Mouse (Mus musculus) hindbrain, embryonic 14.5 days (tissue): Measurements from ENCODE around the gene Lmbrd1. TPM values are rescaled to one million over a fixed set of nuclear protein-coding genes. Genes with fewer than 3 reads are reported as not detected.

Source experiments
- ATAC-seq: fragments of 200-750 bp; cut with Nextera tagmentation; 2 replicates; pipeline ENCODE4 v1.8.0; 2017; ENCODE audit warnings: moderate number of reproducible peaks, mild to moderate bottlenecking, moderate TSS enrichment, moderate library complexity; ENCODE audit not compliant: low FRiP score
- DNase-seq: peaks from one replicate; pipeline ENCODE4 v3.0.0-alpha.2; 2015; ENCODE audit warnings: low spot score
- H3K27ac ChIP-seq: fragments of 300-500 bp; sonication (generic); 2 replicates; pipeline ENCODE4 v1.5.1; 2014; ENCODE audit warnings: mild to moderate bottlenecking, moderate library complexity
- H3K27me3 ChIP-seq: fragments of 300-500 bp; sonication (generic); 2 replicates; pipeline ENCODE4 v1.6.1; 2014; ENCODE audit warnings: mild to moderate bottlenecking, low read length, mixed read lengths; ENCODE audit not compliant: control insufficient read depth, insufficient read depth
- H3K36me3 ChIP-seq: fragments of 300-500 bp; sonication (generic); replicated peaks from 2 replicates; pipeline ENCODE4 v1.6.1; 2014; ENCODE audit not compliant: control insufficient read depth, insufficient read depth
- H3K4me1 ChIP-seq: fragments of 300-500 bp; sonication (generic); replicated peaks from 2 replicates; pipeline ENCODE4 v1.6.1; 2014; ENCODE audit warnings: antibody characterized with exemption, low read length, mixed read lengths; ENCODE audit not compliant: control insufficient read depth, insufficient read depth
- H3K4me2 ChIP-seq: fragments of 300-500 bp; sonication (generic); replicated peaks from 2 replicates; pipeline ENCODE4 v1.6.1; 2014; ENCODE audit warnings: mild to moderate bottlenecking, moderate library complexity
- H3K4me3 ChIP-seq: fragments of 300-500 bp; sonication (generic); replicated peaks from 2 replicates; pipeline ENCODE4 v1.5.1; 2014; ENCODE audit warnings: mild to moderate bottlenecking, low read length
- H3K9ac ChIP-seq: fragments of 300-500 bp; sonication (generic); 2 replicates; pipeline ENCODE4 v1.6.1; 2014
- H3K9me3 ChIP-seq: fragments of 300-500 bp; sonication (generic); 2 replicates; pipeline ENCODE4 v1.6.1; 2016; ENCODE audit warnings: low read length; ENCODE audit not compliant: control insufficient read depth
- WGBS: fragments of 180-500 bp; shearing (Covaris S2); extraction: QIAGEN DNeasy Blood & Tissue Kit; methylation state at CpG from one replicate; pipeline ENCODE4 v1.1.7; 2014; 5-methylcytosine and 5-hydroxymethylcytosine counted together
- polyA plus RNA-seq: library from polyadenylated mRNA; unstranded; fragments of >200 nt; fragmentation: Nextera tagmentation; extraction: Ambion mirVana; gene quantifications from 2 replicates; pipeline ENCODE4 v1.2.1, GENCODE M21; 2014

Lmbrd1 gene
- polyA plus RNA-seq, 1 experiment from 2014 or later, result 53.0 TPM

- WGBS, result 87% methylated on average over 5 of the region's 5 CpGs
- no peaks in the 10 kb centered on the region; the same call in 1 of the 2 replicates for H3K36me3 ChIP-seq
- 0 out of 2 replicates have a peak, but pooled peaks cover 3% of the 10 kb centered on the region for H3K4me1 ChIP-seq
- ATAC-seq, result no peak
- H3K4me2 ChIP-seq, result no peak overlapping the region
- H3K9me3 ChIP-seq, result no peaks in the 10 kb centered on the region
- H3K27ac ChIP-seq, result no peak overlapping the region
- H3K9ac ChIP-seq, result no peak overlapping the region
- no peaks in the 10 kb centered on the region for H3K27me3 ChIP-seq
- no peak for DNase-seq
- H3K4me3 ChIP-seq, result no peak overlapping the region
Observed at GRCm38 (mm10) chr1:24700241-24700640, 21.8 kb downstream of the Lmbrd1 start.

GRCm38 (mm10) chr1:24703821-24704220 is 25.4 kb downstream of the Lmbrd1 start:
- ATAC-seq (no peak), DNase-seq (no peak)
- H3K36me3 ChIP-seq, result peaks cover 20% of the 10 kb centered on the region
- H3K4me1 ChIP-seq, result no peaks in the 10 kb centered on the region
- no peaks in the 10 kb centered on the region for H3K9me3 ChIP-seq
- no peak overlapping the region for H3K4me2 ChIP-seq
- no peaks in the 10 kb centered on the region for H3K27me3 ChIP-seq
- WGBS, result 84% methylated on average over 6 of the region's 6 CpGs
- no peak overlapping the region for H3K27ac ChIP-seq
- H3K9ac ChIP-seq, result no peak overlapping the region
- no peak overlapping the region for H3K4me3 ChIP-seq

GRCm38 (mm10) chr1:24716301-24716700 is 37.9 kb downstream of the Lmbrd1 start:
- no peak overlapping the region for H3K27ac ChIP-seq
- no peak for ATAC-seq
- WGBS, result 94% methylated on average over 4 of the region's 4 CpGs

GRCm38 (mm10) chr1:24719621-24720020 is 41.2 kb downstream of the Lmbrd1 start:
- H3K9ac ChIP-seq, result no peak overlapping the region
- DNase-seq (peak; percentile 66), ATAC-seq (no peak)
- H3K4me2 ChIP-seq, result no peak overlapping the region
- peaks cover 21% of the 10 kb centered on the region for H3K36me3 ChIP-seq
- WGBS, result 63% methylated on average over 3 of the region's 3 CpGs
- H3K4me1 ChIP-seq, result no peaks in the 10 kb centered on the region
- no peak overlapping the region for H3K4me3 ChIP-seq
- no peak overlapping the region for H3K27ac ChIP-seq
- no peaks in the 10 kb centered on the region for H3K27me3 ChIP-seq
- peaks cover 6% of the 10 kb centered on the region; the same call in 1 of the 2 replicates for H3K9me3 ChIP-seq

More at GRCm38 (mm10) chr1:24716301-24716700, 37.9 kb downstream of the Lmbrd1 start:
- no peak overlapping the region for H3K4me2 ChIP-seq
- no peak for DNase-seq
- H3K9ac ChIP-seq, result no peak overlapping the region
- no peak overlapping the region for H3K4me3 ChIP-seq
- H3K36me3 ChIP-seq, result peaks cover 21% of the 10 kb centered on the region
- H3K9me3 ChIP-seq, result peaks cover 6% of the 10 kb centered on the region; the same call in 1 of the 2 replicates
- no peaks in the 10 kb centered on the region for H3K27me3 ChIP-seq
- H3K4me1 ChIP-seq, result no peaks in the 10 kb centered on the region

- no peak for DNase-seq
- Histone ChIP-seq H3K4me2 (no peak overlapping the region), H3K27me3 (no peaks in the 10 kb centered on the region), H3K4me3 (no peak overlapping the region), H3K27ac (no peak overlapping the region), H3K9ac (no peak overlapping the region), H3K9me3 (peaks cover 6% of the 10 kb centered on the region; the same call in 1 of the 2 replicates), H3K36me3 (peaks cover 16% of the 10 kb centered on the region), H3K4me1 (no peaks in the 10 kb centered on the region)
- WGBS, result 65% methylated on average over 1 of the region's 1 CpGs
- no peak for ATAC-seq
Observed at GRCm38 (mm10) chr1:24720209-24720608, 41.8 kb downstream of the Lmbrd1 start.

- H3K9ac ChIP-seq, result no peak overlapping the region
- 96% methylated on average over 11 of the region's 11 CpGs for WGBS
- no peak for ATAC-seq
- H3K36me3 ChIP-seq, result peaks cover 49% of the 10 kb centered on the region
- H3K4me1 ChIP-seq, result no peaks in the 10 kb centered on the region
- H3K4me2 ChIP-seq, result no peak overlapping the region
- DNase-seq, result no peak
- no peaks in the 10 kb centered on the region for H3K27me3 ChIP-seq
- H3K27ac ChIP-seq, result no peak overlapping the region
- no peak overlapping the region for H3K4me3 ChIP-seq
- no peaks in the 10 kb centered on the region for H3K9me3 ChIP-seq
Observed at GRCm38 (mm10) chr1:24729784-24730183, 51.4 kb downstream of the Lmbrd1 start.

- WGBS, result 98% methylated on average over 3 of the region's 3 CpGs
- peaks cover 49% of the 10 kb centered on the region for H3K36me3 ChIP-seq
Observed at GRCm38 (mm10) chr1:24732286-24732685, 53.9 kb downstream of the Lmbrd1 start.

GRCm38 (mm10) chr1:24734866-24735265 is 56.4 kb downstream of the Lmbrd1 start:
- ATAC-seq (no peak), DNase-seq (no peak)
- no peak overlapping the region for H3K4me2 ChIP-seq
- 88% methylated on average over 5 of the region's 5 CpGs for WGBS
- no peaks in the 10 kb centered on the region for H3K4me1 ChIP-seq
- H3K9me3 ChIP-seq, result no peaks in the 10 kb centered on the region
- H3K27ac ChIP-seq, result no peak overlapping the region
- H3K4me3 ChIP-seq, result no peak overlapping the region
- peaks cover 34% of the 10 kb centered on the region for H3K36me3 ChIP-seq
- no peak overlapping the region for H3K9ac ChIP-seq
- H3K27me3 ChIP-seq, result no peaks in the 10 kb centered on the region

More at GRCm38 (mm10) chr1:24732286-24732685, 53.9 kb downstream of the Lmbrd1 start:
- Histone ChIP-seq H3K4me3 (no peak overlapping the region), H3K9me3 (no peaks in the 10 kb centered on the region), H3K27ac (no peak overlapping the region), H3K4me2 (no peak overlapping the region), H3K27me3 (no peaks in the 10 kb centered on the region), H3K9ac (no peak overlapping the region), H3K4me1 (no peaks in the 10 kb centered on the region)
- no peak for ATAC-seq
- DNase-seq, result no peak

- ATAC-seq (no peak), DNase-seq (no peak)
- Histone ChIP-seq H3K9ac (no peak overlapping the region), H3K4me2 (no peak overlapping the region), H3K9me3 (no peaks in the 10 kb centered on the region), H3K4me3 (no peak overlapping the region), H3K36me3 (peaks cover 9% of the 10 kb centered on the region; the same call in 1 of the 2 replicates), H3K27me3 (no peaks in the 10 kb centered on the region), H3K27ac (no peak overlapping the region), H3K4me1 (no peaks in the 10 kb centered on the region)
- 80% methylated on average over 3 of the region's 3 CpGs for WGBS
Observed at GRCm38 (mm10) chr1:24740903-24741302, 62.5 kb downstream of the Lmbrd1 start.

- H3K9ac ChIP-seq, result no peak overlapping the region
- H3K27me3 ChIP-seq, result no peaks in the 10 kb centered on the region
- H3K4me3 ChIP-seq, result no peak overlapping the region
- H3K27ac ChIP-seq, result no peak overlapping the region
- DNase-seq, result no peak
- ATAC-seq, result no peak
- H3K9me3 ChIP-seq, result no peaks in the 10 kb centered on the region
- WGBS, result 39% methylated on average over 3 of the region's 3 CpGs
- no peaks in the 10 kb centered on the region for H3K4me1 ChIP-seq
- no peak overlapping the region for H3K4me2 ChIP-seq
- H3K36me3 ChIP-seq, result peaks cover 13% of the 10 kb centered on the region; the same call in 1 of the 2 replicates
Observed at GRCm38 (mm10) chr1:24741552-24741951, 63.1 kb downstream of the Lmbrd1 start.
